Mouse (Mus musculus): ENCODE data around the gene Slc45a1.

The Slc45a1 gene

GRCm38 (mm10) chr4:150581931-150582723 is 69.8 kb downstream of the Slc45a1 start:
- DNase-seq (ENCODE audit: low read depth, low spot score): peak; percentile 26

Measured in CD4-positive helper T cell, adult 2 months (primary cell).